Mouse (Mus musculus): ENCODE results near the gene Gucy2c.

GRCm38 (mm10) chr6:136722565-136722964, 59.0 kb downstream of the Gucy2c start:
- TF ChIP-seq CTCF (conservative IDR thresholded peaks at IDR 0.05; ENCODE audit: low read length) = no peak
- TF ChIP-seq POU5F1 (IDR thresholded peaks at IDR 0.05; ENCODE audit: borderline replicate concordance, low read length) = no peak
